Mouse (Mus musculus): Measurements from ENCODE around the gene Ube2e2. TPM values are rescaled to one million over a fixed set of nuclear protein-coding genes. Genes with fewer than 3 reads are reported as not detected.
A peak's percentile ranks its signal among the peaks of the same experiment; 100 is the strongest.

Gene Ube2e2
- polyA plus RNA-seq, 1 experiment = 37.7 TPM

- no peak for TF ChIP-seq MYOG (IDR thresholded peaks at IDR 0.05; ENCODE audit: control insufficient read depth in 1 of 3, insufficient read depth in 1 of 3, insufficient read length in 2 of 3, low read depth in 2 of 3)
- no peak for TF ChIP-seq REST (IDR thresholded peaks at IDR 0.05; ENCODE audit: insufficient read depth, insufficient read length)
- TF ChIP-seq USF1 (IDR thresholded peaks at IDR 0.05; ENCODE audit: low read depth) = no peak
- no peak for TF ChIP-seq POLR2AphosphoS2 (IDR thresholded peaks at IDR 0.05; ENCODE audit: insufficient read length, low read depth)
- TF ChIP-seq TCF12 (IDR thresholded peaks at IDR 0.05; ENCODE audit: insufficient read depth, poor library complexity, severe bottlenecking) = no peak
- no peak for TF ChIP-seq POLR2A (IDR thresholded peaks at IDR 0.05; ENCODE audit: insufficient read length, low read depth)
- no peak for TF ChIP-seq E2F4 (IDR thresholded peaks at IDR 0.05; ENCODE audit: insufficient read depth)
- no peak for TF ChIP-seq MYOD1 (IDR thresholded peaks at IDR 0.05; ENCODE audit: control insufficient read depth in 1 of 3, insufficient read length in 2 of 3, low read depth in 2 of 3)
- no peak for TF ChIP-seq SRF (IDR thresholded peaks at IDR 0.05; ENCODE audit: control insufficient read depth, insufficient read length, low read depth)
- no peak for TF ChIP-seq CEBPB (IDR thresholded peaks at IDR 0.05; ENCODE audit: insufficient read depth, poor library complexity, severe bottlenecking)
- TF ChIP-seq MAX (IDR thresholded peaks at IDR 0.05; ENCODE audit: low read depth) = no peak
- H3K4me2 ChIP-seq (ENCODE audit: low read depth) = no peak overlapping the region
- no peaks in the 10 kb centered on the region for H3K79me2 ChIP-seq (ENCODE audit: control insufficient read depth, insufficient read depth)
Observed at GRCm38 (mm10) chr14:18758003-18758402, 136.1 kb downstream of the Ube2e2 start.

GRCm38 (mm10) chr14:18755410-18755809 lies 138.7 kb downstream of the Ube2e2 start:
- Histone ChIP-seq H3ac (ENCODE audit: control insufficient read depth, insufficient read length) (no peak overlapping the region), H3K4me3 (no peak overlapping the region), H3K79me2 (ENCODE audit: control insufficient read depth, insufficient read depth) (no peaks in the 10 kb centered on the region), H3K27me3 (ENCODE audit: control insufficient read depth, insufficient read depth, insufficient read length) (no peaks in the 10 kb centered on the region), H3K4me2 (ENCODE audit: low read depth) (no peak overlapping the region), H3K36me3 (ENCODE audit: control insufficient read depth, insufficient read depth) (no peaks in the 10 kb centered on the region)
- TF ChIP-seq MYOG (IDR thresholded peaks at IDR 0.05; ENCODE audit: control insufficient read depth in 1 of 3, insufficient read depth in 1 of 3, insufficient read length in 2 of 3, low read depth in 2 of 3) (no peak), MYOD1 (IDR thresholded peaks at IDR 0.05; ENCODE audit: control insufficient read depth in 1 of 3, insufficient read length in 2 of 3, low read depth in 2 of 3) (no peak), SRF (IDR thresholded peaks at IDR 0.05; ENCODE audit: control insufficient read depth, insufficient read length, low read depth) (no peak), E2F4 (IDR thresholded peaks at IDR 0.05; ENCODE audit: insufficient read depth) (no peak), TCF12 (IDR thresholded peaks at IDR 0.05; ENCODE audit: insufficient read depth, poor library complexity, severe bottlenecking) (no peak), POLR2AphosphoS2 (IDR thresholded peaks at IDR 0.05; ENCODE audit: insufficient read length, low read depth) (no peak), USF1 (IDR thresholded peaks at IDR 0.05; ENCODE audit: low read depth) (no peak), TCF3 (IDR thresholded peaks at IDR 0.05; ENCODE audit: insufficient read length, low read depth) (no peak), CEBPB (IDR thresholded peaks at IDR 0.05; ENCODE audit: insufficient read depth, poor library complexity, severe bottlenecking) (no peak), MAX (IDR thresholded peaks at IDR 0.05; ENCODE audit: low read depth) (no peak), POLR2A (IDR thresholded peaks at IDR 0.05; ENCODE audit: insufficient read length, low read depth) (no peak), REST (IDR thresholded peaks at IDR 0.05; ENCODE audit: insufficient read depth, insufficient read length) (no peak)

More at GRCm38 (mm10) chr14:18758003-18758402, 136.1 kb downstream of the Ube2e2 start:
- Histone ChIP-seq H3K27me3 (ENCODE audit: control insufficient read depth, insufficient read depth, insufficient read length) (no peaks in the 10 kb centered on the region), H3K4me3 (no peak overlapping the region), H3ac (ENCODE audit: control insufficient read depth, insufficient read length) (no peak overlapping the region), H3K36me3 (ENCODE audit: control insufficient read depth, insufficient read depth) (no peaks in the 10 kb centered on the region)

- TF ChIP-seq USF1 (IDR thresholded peaks at IDR 0.05; ENCODE audit: low read depth) = no peak
- no peak for TF ChIP-seq MYOD1 (IDR thresholded peaks at IDR 0.05; ENCODE audit: control insufficient read depth in 1 of 3, insufficient read length in 2 of 3, low read depth in 2 of 3)
- TF ChIP-seq CEBPB (IDR thresholded peaks at IDR 0.05; ENCODE audit: insufficient read depth, poor library complexity, severe bottlenecking) = no peak
- TF ChIP-seq MAX (IDR thresholded peaks at IDR 0.05; ENCODE audit: low read depth) = no peak
- no peak for TF ChIP-seq SRF (IDR thresholded peaks at IDR 0.05; ENCODE audit: control insufficient read depth, insufficient read length, low read depth)
- TF ChIP-seq TCF3 (IDR thresholded peaks at IDR 0.05; ENCODE audit: insufficient read length, low read depth) = no peak
- TF ChIP-seq REST (IDR thresholded peaks at IDR 0.05; ENCODE audit: insufficient read depth, insufficient read length) = no peak
- TF ChIP-seq MYOG (IDR thresholded peaks at IDR 0.05; ENCODE audit: control insufficient read depth in 1 of 3, insufficient read depth in 1 of 3, insufficient read length in 2 of 3, low read depth in 2 of 3) = no peak
- TF ChIP-seq POLR2A (IDR thresholded peaks at IDR 0.05; ENCODE audit: insufficient read length, low read depth) = no peak
- Histone ChIP-seq H3K4me3 (no peak overlapping the region), H3ac (ENCODE audit: control insufficient read depth, insufficient read length) (no peak overlapping the region), H3K36me3 (ENCODE audit: control insufficient read depth, insufficient read depth) (no peaks in the 10 kb centered on the region), H3K79me2 (ENCODE audit: control insufficient read depth, insufficient read depth) (no peaks in the 10 kb centered on the region), H3K4me2 (ENCODE audit: low read depth) (no peak overlapping the region), H3K27me3 (ENCODE audit: control insufficient read depth, insufficient read depth, insufficient read length) (no peaks in the 10 kb centered on the region)
Observed at GRCm38 (mm10) chr14:18754595-18754994, 139.5 kb downstream of the Ube2e2 start.

GRCm38 (mm10) chr14:18754001-18754400 lies 140.1 kb downstream of the Ube2e2 start:
- no peak for TF ChIP-seq POLR2A (IDR thresholded peaks at IDR 0.05; ENCODE audit: insufficient read length, low read depth)
- TF ChIP-seq TCF3 (IDR thresholded peaks at IDR 0.05; ENCODE audit: insufficient read length, low read depth) = no peak
- Histone ChIP-seq H3K4me2 (ENCODE audit: low read depth) (no peak overlapping the region), H3K27me3 (ENCODE audit: control insufficient read depth, insufficient read depth, insufficient read length) (no peaks in the 10 kb centered on the region), H3ac (ENCODE audit: control insufficient read depth, insufficient read length) (no peak overlapping the region), H3K4me3 (no peak overlapping the region), H3K36me3 (ENCODE audit: control insufficient read depth, insufficient read depth) (no peaks in the 10 kb centered on the region), H3K79me2 (ENCODE audit: control insufficient read depth, insufficient read depth) (no peaks in the 10 kb centered on the region)

- Histone ChIP-seq H3K27me3 (ENCODE audit: control insufficient read depth, insufficient read depth, insufficient read length) (no peaks in the 10 kb centered on the region), H3K36me3 (ENCODE audit: control insufficient read depth, insufficient read depth) (no peaks in the 10 kb centered on the region), H3K79me2 (ENCODE audit: control insufficient read depth, insufficient read depth) (no peaks in the 10 kb centered on the region), H3K4me3 (no peak overlapping the region), H3K4me2 (ENCODE audit: low read depth) (peak overlapping the region; percentile 28), H3ac (ENCODE audit: control insufficient read depth, insufficient read length) (no peak overlapping the region)
- TF ChIP-seq MAX (IDR thresholded peaks at IDR 0.05; ENCODE audit: low read depth) (no peak), MYOG (IDR thresholded peaks at IDR 0.05; ENCODE audit: control insufficient read depth in 1 of 3, insufficient read depth in 1 of 3, insufficient read length in 2 of 3, low read depth in 2 of 3) (peak in 1 of 3 experiments; percentile 72), MYOD1 (IDR thresholded peaks at IDR 0.05; ENCODE audit: control insufficient read depth in 1 of 3, insufficient read length in 2 of 3, low read depth in 2 of 3) (peak; percentile 49 to 66 (median 58)), SRF (IDR thresholded peaks at IDR 0.05; ENCODE audit: control insufficient read depth, insufficient read length, low read depth) (no peak), TCF12 (IDR thresholded peaks at IDR 0.05; ENCODE audit: insufficient read depth, poor library complexity, severe bottlenecking) (no peak), TCF3 (IDR thresholded peaks at IDR 0.05; ENCODE audit: insufficient read length, low read depth) (no peak)
Observed at GRCm38 (mm10) chr14:18731154-18731553, 162.9 kb downstream of the Ube2e2 start.
